Mouse (Mus musculus) A20 (cell line): ENCODE measurements around the gene Cfap298.

ENCODE experiments used
- DNase-seq: peaks from one replicate; pipeline ENCODE4 v3.0.0-alpha.2; 2011; ENCODE audit warnings: low read depth, low spot score

Gene Cfap298

GRCm38 (mm10) chr16:90911766-90912165 lies 23.1 kb downstream of the Cfap298 start:
- DNase-seq = no peak

GRCm38 (mm10) chr16:90910855-90911533 lies 23.9 kb downstream of the Cfap298 start:
- no peak for DNase-seq

GRCm38 (mm10) chr16:90907250-90907649 lies 27.7 kb downstream of the Cfap298 start:
- DNase-seq = no peak

- DNase-seq = no peak
These were observed 31.6 kb downstream of the Cfap298 start for GRCm38 (mm10) chr16:90903300-90903699.

- DNase-seq = no peak
These were observed 33.5 kb downstream of the Cfap298 start for GRCm38 (mm10) chr16:90901364-90901763.

GRCm38 (mm10) chr16:90899498-90899897 lies 35.4 kb downstream of the Cfap298 start:
- DNase-seq = no peak

GRCm38 (mm10) chr16:90897651-90898050 lies 37.3 kb downstream of the Cfap298 start:
- DNase-seq = no peak

- DNase-seq = no peak
These were observed 41.1 kb downstream of the Cfap298 start for GRCm38 (mm10) chr16:90893792-90894191.

GRCm38 (mm10) chr16:90893019-90893418 lies 41.9 kb downstream of the Cfap298 start:
- DNase-seq = no peak

GRCm38 (mm10) chr16:90892081-90892480 lies 42.8 kb downstream of the Cfap298 start:
- peak; percentile 46 for DNase-seq

GRCm38 (mm10) chr16:90891601-90892000 lies 43.3 kb downstream of the Cfap298 start:
- DNase-seq = peak; percentile 79

GRCm38 (mm10) chr16:90890683-90891082 lies 44.2 kb downstream of the Cfap298 start:
- DNase-seq = peak; percentile 72

- no peak for DNase-seq
These were observed 48.9 kb downstream of the Cfap298 start for GRCm38 (mm10) chr16:90885781-90886565.

GRCm38 (mm10) chr16:90885351-90885750 lies 49.6 kb downstream of the Cfap298 start:
- DNase-seq = no peak

GRCm38 (mm10) chr16:90882501-90882977 lies 52.4 kb downstream of the Cfap298 start:
- DNase-seq = no peak

- no peak for DNase-seq
These were observed 56.6 kb downstream of the Cfap298 start for GRCm38 (mm10) chr16:90878135-90878860.
